14 mouse cellular contexts compared by ENCODE assay signal in the genomic region with DNA sequence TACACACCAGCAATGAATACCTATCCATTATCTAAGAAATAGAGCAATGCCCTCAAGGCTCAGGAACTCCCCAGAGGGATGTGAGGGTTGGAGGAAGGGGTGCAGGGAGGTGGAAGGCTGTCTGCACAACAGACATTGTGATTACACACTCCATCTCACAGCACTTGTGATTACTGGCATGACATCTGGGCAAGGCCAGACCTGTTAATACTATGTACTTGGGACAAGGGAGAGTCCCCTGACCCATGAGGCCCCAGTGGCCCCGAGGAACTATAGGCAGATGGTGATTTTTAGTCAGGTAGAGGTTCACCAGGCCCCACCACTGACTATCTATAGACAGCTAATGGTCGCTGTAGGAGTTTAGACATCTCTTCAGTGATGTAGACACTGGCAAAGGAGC. TPM values are rescaled to one million over a fixed set of nuclear protein-coding genes. Genes with fewer than 3 reads are reported as not detected.
"Had no signal": no experiment of that assay in that cellular context is flagged by ENCODE, and none has a peak within 500 bp of the region (broad histone marks: within the 10 kb centered on the region; RNA-seq: fewer than 3 reads in every experiment).

No protein-coding gene starts in this region.

- DNase-seq: gastrocnemius, postnatal 14 days; gastrocnemius, postnatal 36 days; heart, adult 18-20 months; heart, postnatal 10 days; heart, postnatal 36 days; kidney, adult 11 months; kidney, adult 2 months; kidney, adult 9 months; kidney, postnatal 14 days; liver had no signal

RNA-seq across cellular contexts. Expression of a gene that starts 54.1 kb away (rescaled TPM):
- total RNA-seq: gastrocnemius, adult 18-20 months; gastrocnemius, adult 8-10 months; gastrocnemius, postnatal 14 days; gastrocnemius, postnatal 36 days; heart, adult 8-10 months; heart, postnatal 10 days; heart, postnatal 36 days; hematopoietic stem cell, adult 5-6 weeks had no signal
